Mouse (Mus musculus): ENCODE measurements around the gene Pacsin2. TPM values are rescaled to one million over a fixed set of nuclear protein-coding genes. Genes with fewer than 3 reads are reported as not detected.
A peak's percentile ranks its signal among the peaks of the same experiment; 100 is the strongest.
"Not testable (repeated sequence)": the region's sequence is repeated elsewhere in the genome, so short reads cannot be mapped to it uniquely, and the experiment has no call there.

The Pacsin2 gene
- total RNA-seq (2021) = 100 to 1,000 TPM; 156 to 165 TPM
- long read RNA-seq, experiment 1, transcript Pacsin2-202 (11 exons, 3,186 nt) = minor isoform, 56 of 242 reads
- long read RNA-seq, experiment 1, transcript Pacsin2-210 (11 exons, 3,103 nt) = minor isoform, 5 of 242 reads
- long read RNA-seq, experiment 1, transcript Pacsin2-203 (11 exons, 3,693 nt) = major isoform, 145 of 242 reads
- long read RNA-seq, experiment 1, partial matches to known transcripts = 15 of 242 reads
- long read RNA-seq, experiment 1, other reads (novel, unspliced or antisense) = 21 of 242 reads
- long read RNA-seq, experiment 2, transcript Pacsin2-210 (11 exons, 3,103 nt) = minor isoform, 6 of 245 reads
- long read RNA-seq, experiment 2, transcript Pacsin2-203 (11 exons, 3,693 nt) = major isoform, 140 of 245 reads
- long read RNA-seq, experiment 2, transcript Pacsin2-202 (11 exons, 3,186 nt) = minor isoform, 53 of 245 reads
- long read RNA-seq, experiment 2, partial matches to known transcripts = 14 of 245 reads
- long read RNA-seq, experiment 2, other reads (novel, unspliced or antisense) = 32 of 245 reads

- intact Hi-C loops (cut with DNase I) = no loop called here
- peak; percentile 98 to 99 for DNase-seq
Measured at GRCm38 (mm10) chr15:83464083-83464904, at the start of gene Pacsin2. Pacsin2 (minus strand) TSS chr15:83464606.

- intact Hi-C loops (cut with DNase I) = no loop called here
Measured at GRCm38 (mm10) chr15:83512489-83513281, 48.3 kb upstream of the Pacsin2 start.

GRCm38 (mm10) chr15:83510805-83511405, 46.5 kb upstream of the Pacsin2 start, which contains the start of gene Ttll1:
Ttll1 (minus strand) TSS chr15:83510893.
- intact Hi-C loops (cut with DNase I) = loop anchor here (2.0 kb wide), 1 partner anchor 118 kb away; no protein-coding TSS in a partner anchor
- peak; percentile 96 to 97 for DNase-seq

More at GRCm38 (mm10) chr15:83512489-83513281, 48.3 kb upstream of the Pacsin2 start:
- DNase-seq = no peak

- DNase-seq = no peak
- intact Hi-C loops (cut with DNase I) = loop anchor here (2.0 kb wide), 1 partner anchor 117 kb away; no protein-coding TSS in a partner anchor
Measured at GRCm38 (mm10) chr15:83509950-83510804, 45.8 kb upstream of the Pacsin2 start.

- intact Hi-C loops (cut with DNase I); DNase-seq: not testable (repeated sequence)
Measured at GRCm38 (mm10) chr15:83501483-83501882, 37.1 kb upstream of the Pacsin2 start.

- peak; percentile 39 to 55 for DNase-seq
Measured at GRCm38 (mm10) chr15:83500352-83500751, 35.9 kb upstream of the Pacsin2 start.

GRCm38 (mm10) chr15:83499211-83499755, 34.9 kb upstream of the Pacsin2 start:
- no peak for DNase-seq
- intact Hi-C loops (cut with DNase I) = no loop called here

More at GRCm38 (mm10) chr15:83500352-83500751, 35.9 kb upstream of the Pacsin2 start:
- intact Hi-C loops (cut with DNase I) = no loop called here

GRCm38 (mm10) chr15:83497299-83497698, 32.9 kb upstream of the Pacsin2 start:
- intact Hi-C loops (cut with DNase I) = no loop called here

GRCm38 (mm10) chr15:83495787-83496367, 31.5 kb upstream of the Pacsin2 start:
- DNase-seq = no peak
- intact Hi-C loops (cut with DNase I) = no loop called here

More at GRCm38 (mm10) chr15:83497299-83497698, 32.9 kb upstream of the Pacsin2 start:
- no peak for DNase-seq

GRCm38 (mm10) chr15:83495195-83495594, 30.8 kb upstream of the Pacsin2 start:
- intact Hi-C loops (cut with DNase I) = no loop called here
- DNase-seq = no peak

- no peak for DNase-seq
- intact Hi-C loops (cut with DNase I) = no loop called here
Measured at GRCm38 (mm10) chr15:83494572-83494920, 30.1 kb upstream of the Pacsin2 start.

- intact Hi-C loops (cut with DNase I) = no loop called here
- DNase-seq = no peak
Measured at GRCm38 (mm10) chr15:83493856-83494571, 29.6 kb upstream of the Pacsin2 start.

GRCm38 (mm10) chr15:83491891-83492290, 27.5 kb upstream of the Pacsin2 start:
- peak; percentile 30 to 45 for DNase-seq
- intact Hi-C loops (cut with DNase I) = no loop called here

GRCm38 (mm10) chr15:83489471-83489870, 25.1 kb upstream of the Pacsin2 start:
- intact Hi-C loops (cut with DNase I) = no loop called here
- peak in 1 of 2 experiments; percentile 54 for DNase-seq

GRCm38 (mm10) chr15:83487477-83488115, 23.2 kb upstream of the Pacsin2 start:
- DNase-seq = peak; percentile 31 to 41
- intact Hi-C loops (cut with DNase I) = no loop called here

- DNase-seq = no peak
- intact Hi-C loops (cut with DNase I) = loop anchor here (5.0 kb wide), 1 partner anchor 92 kb away; no protein-coding TSS in a partner anchor
Measured at GRCm38 (mm10) chr15:83484311-83484710, 19.9 kb upstream of the Pacsin2 start.

GRCm38 (mm10) chr15:83483482-83483881, 19.1 kb upstream of the Pacsin2 start:
- intact Hi-C loops (cut with DNase I) = loop anchor here (5.0 kb wide), 1 partner anchor 91 kb away; no protein-coding TSS in a partner anchor

More at GRCm38 (mm10) chr15:83483482-83483881, 19.1 kb upstream of the Pacsin2 start:
- DNase-seq = peak in 1 of 2 experiments; percentile 52
